Mouse (Mus musculus) limb, embryonic 14.5 days (tissue): ENCODE data around the gene Hmga1. TPM values are rescaled to one million over a fixed set of nuclear protein-coding genes. Genes with fewer than 3 reads are reported as not detected.

ENCODE experiments used
- ATAC-seq: fragments of 200-750 bp; cut with Nextera tagmentation; 2 replicates; pipeline ENCODE4 v1.8.0; 2017; ENCODE audit warnings: low read depth, moderate number of reproducible peaks, moderate TSS enrichment; ENCODE audit not compliant: low FRiP score
- DNase-seq: peaks from one replicate; pipeline ENCODE4 v3.0.0-alpha.2; 2015; ENCODE audit warnings: low spot score
- H3K27ac ChIP-seq: fragments of 300-500 bp; sonication (generic); replicated peaks from 2 replicates; pipeline ENCODE4 v1.5.1; 2014; ENCODE audit warnings: low read depth, mild to moderate bottlenecking, low read length, moderate library complexity, mixed read lengths
- H3K27me3 ChIP-seq: fragments of 300-500 bp; sonication (generic); 2 replicates; pipeline ENCODE4 v1.6.1; 2014; ENCODE audit warnings: low read length, mixed read lengths; ENCODE audit not compliant: control insufficient read depth, insufficient read depth
- H3K36me3 ChIP-seq: fragments of 300-500 bp; sonication (generic); 2 replicates; pipeline ENCODE4 v1.6.1; 2014; ENCODE audit warnings: mild to moderate bottlenecking, low read length, moderate library complexity, mixed read lengths; ENCODE audit not compliant: control insufficient read depth, insufficient read depth
- H3K4me1 ChIP-seq: fragments of 300-500 bp; sonication (generic); 2 replicates; pipeline ENCODE4 v1.6.1; 2014; ENCODE audit warnings: antibody characterized with exemption, low read length, mixed read lengths; ENCODE audit not compliant: control insufficient read depth, insufficient read depth
- H3K4me2 ChIP-seq: fragments of 300-500 bp; sonication (generic); replicated peaks from 2 replicates; pipeline ENCODE4 v1.6.1; 2014; ENCODE audit warnings: low read depth, mild to moderate bottlenecking, low read length, moderate library complexity; ENCODE audit not compliant: severe bottlenecking
- H3K4me3 ChIP-seq: fragments of 300-500 bp; sonication (generic); replicated peaks from 2 replicates; pipeline ENCODE4 v1.5.1; 2014; ENCODE audit warnings: low read length
- H3K9ac ChIP-seq: fragments of 300-500 bp; sonication (generic); 2 replicates; pipeline ENCODE4 v1.6.1; 2014; ENCODE audit warnings: mild to moderate bottlenecking, low read depth, low read length, moderate library complexity; ENCODE audit not compliant: severe bottlenecking
- H3K9me3 ChIP-seq: fragments of 300-500 bp; sonication (generic); 2 replicates; pipeline ENCODE4 v1.6.1; 2016; ENCODE audit warnings: low read length; ENCODE audit not compliant: control insufficient read depth
- POLR2A ChIP-seq: fragments of 200-500 bp; IDR thresholded peaks from 2 replicates; pipeline ENCODE4 v1.8.0; 2012; ENCODE audit warnings: inconsistent platforms, mild to moderate bottlenecking, moderate library complexity, borderline replicate concordance; ENCODE audit not compliant: insufficient read depth, insufficient read length; ENCODE audit errors: extremely low read depth
- WGBS: fragments of 180-500 bp; shearing (Covaris S2); extraction: QIAGEN DNeasy Blood & Tissue Kit; methylation state at CpG from one replicate; pipeline ENCODE4 v1.1.7; 2014; 5-methylcytosine and 5-hydroxymethylcytosine counted together
- polyA plus RNA-seq, 2 experiments: library from polyadenylated mRNA; depleted of rRNA in 1 of 2; stranded (reverse) in 1 of 2; unstranded in 1 of 2; fragments of >200 nt; fragmentation: Nextera tagmentation in 1 of 2; extraction: Ambion mirVana in 1 of 2; gene quantifications; 2 replicates each; pipeline versions ENCODE4 v1.2.1 to v1.2.3; 2012 to 2014

Hmga1 gene
- polyA plus RNA-seq, 2 experiments, result 196 to 227 TPM

DNA sequence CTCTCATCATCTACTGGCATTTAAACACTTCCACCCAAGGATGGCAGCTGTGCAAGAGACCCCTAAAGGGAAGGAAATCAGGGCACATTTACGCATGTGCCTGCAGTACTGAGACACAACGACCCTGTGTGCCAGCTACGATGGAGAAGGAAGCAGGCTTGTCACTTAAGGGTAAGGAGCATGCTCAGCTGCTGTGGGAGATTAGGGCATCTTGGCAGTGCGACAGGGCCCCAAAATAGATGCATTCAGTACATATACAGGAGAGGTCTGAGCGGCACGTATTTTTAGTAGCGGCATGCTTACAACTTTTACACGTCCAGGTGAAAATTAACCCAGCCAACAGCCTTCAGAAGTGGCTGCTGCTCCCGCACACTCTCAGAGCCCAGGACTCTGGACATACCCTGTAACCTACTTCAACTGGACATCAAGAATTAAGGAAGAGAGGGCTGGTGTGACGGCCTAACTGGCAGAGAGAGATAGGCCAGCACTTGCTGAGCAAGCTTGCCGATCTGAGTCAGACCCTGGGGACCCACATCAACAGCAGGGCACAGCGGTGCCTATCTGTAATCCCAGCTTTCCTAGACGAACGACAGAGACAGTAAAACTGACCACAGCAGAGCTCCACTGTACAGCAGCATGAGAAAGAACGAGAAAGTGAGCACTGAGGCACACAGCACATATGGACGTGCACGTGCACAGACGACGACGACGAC is 47.4 kb downstream of the Hmga1 start:
- no peak overlapping the region for H3K9ac ChIP-seq
- no peaks in the 10 kb centered on the region for H3K27me3 ChIP-seq
- peaks cover 15% of the 10 kb centered on the region for H3K36me3 ChIP-seq
- H3K4me1 ChIP-seq, result peaks cover 20% of the 10 kb centered on the region
- no peaks in the 10 kb centered on the region for H3K9me3 ChIP-seq
- H3K4me3 ChIP-seq, result no peak overlapping the region
- no peak overlapping the region for H3K27ac ChIP-seq
- H3K4me2 ChIP-seq, result no peak overlapping the region
- TF ChIP-seq POLR2A, result no peak
- WGBS, result 64% methylated on average over 21 of the region's 21 CpGs
- no peak for ATAC-seq
- DNase-seq, result peak; percentile 32

DNA sequence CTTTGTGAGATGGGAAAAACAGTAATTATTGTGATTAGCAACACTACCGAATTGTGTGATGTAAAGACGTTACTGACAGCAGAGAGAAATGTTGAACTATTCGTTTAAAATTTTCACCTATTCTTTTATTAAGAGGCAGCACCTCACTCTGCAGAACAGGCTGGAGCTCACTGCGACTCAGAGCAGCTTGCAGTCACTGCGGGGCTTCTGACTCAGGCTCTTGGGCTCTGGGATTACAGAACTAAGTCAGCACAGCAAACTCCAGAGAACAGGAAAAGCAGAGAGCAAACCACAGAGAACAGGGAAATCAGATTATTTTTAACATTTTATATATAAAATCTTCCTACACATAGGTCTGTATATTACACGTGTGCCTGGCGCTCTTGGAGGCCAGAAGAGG is 53.3 kb downstream of the Hmga1 start:
- Histone ChIP-seq H3K9ac (no peak overlapping the region), H3K9me3 (no peaks in the 10 kb centered on the region), H3K27me3 (no peaks in the 10 kb centered on the region), H3K4me2 (no peak overlapping the region), H3K4me3 (no peak overlapping the region), H3K4me1 (peaks cover 29% of the 10 kb centered on the region; the same call in 1 of the 2 replicates), H3K36me3 (peaks cover 8% of the 10 kb centered on the region), H3K27ac (no peak overlapping the region)
- no peak for DNase-seq
- WGBS, result 81% methylated on average over 7 of the region's 7 CpGs
- ATAC-seq, result no peak
- TF ChIP-seq POLR2A, result no peak

DNA sequence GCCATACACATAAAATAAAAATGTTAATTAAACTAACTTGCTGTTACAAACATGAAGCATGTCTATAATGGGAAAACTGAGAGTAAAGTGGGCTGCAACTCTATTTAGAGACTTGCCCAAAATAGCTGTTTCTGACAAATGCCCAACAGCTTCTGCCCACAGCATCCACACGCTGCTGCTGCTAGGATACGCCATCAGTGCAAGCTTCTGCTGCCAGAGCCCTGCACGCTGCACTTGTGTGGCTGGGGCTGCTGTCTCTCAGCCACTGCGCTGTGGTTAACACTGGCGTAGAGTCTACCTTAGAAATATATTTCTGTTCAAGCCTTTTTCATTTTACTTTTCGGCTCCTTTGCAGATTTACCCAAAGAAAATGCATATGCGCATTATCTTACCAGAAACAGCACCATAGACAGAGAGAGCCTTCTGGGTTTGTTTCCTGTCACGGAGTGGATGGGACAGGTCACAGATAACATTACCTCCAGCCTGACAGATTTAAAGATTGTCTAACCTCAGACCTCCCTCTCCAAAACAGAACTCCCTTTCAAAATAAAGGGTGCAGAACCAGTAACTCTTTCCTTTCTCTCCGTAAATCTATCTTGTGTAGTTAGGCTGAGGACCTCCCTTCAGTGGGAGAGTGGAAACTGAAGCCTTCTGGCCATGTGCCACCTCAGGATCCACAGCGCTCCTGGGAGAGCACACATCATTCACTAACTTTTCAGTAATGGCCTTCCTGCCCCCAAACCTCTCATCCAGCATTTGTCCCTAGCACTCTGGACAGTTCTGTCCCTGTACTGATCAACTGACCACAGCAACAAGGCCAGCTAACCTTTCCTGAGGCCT is 54.6 kb downstream of the Hmga1 start:
- TF ChIP-seq POLR2A, result no peak
- WGBS, result 74% methylated on average over 10 of the region's 10 CpGs
- Histone ChIP-seq H3K27ac (0 out of 2 replicates have a peak overlapping the region, but pooled peaks have one; percentile 9), H3K9me3 (no peaks in the 10 kb centered on the region), H3K4me1 (peaks cover 29% of the 10 kb centered on the region; the same call in 1 of the 2 replicates), H3K4me3 (no peak overlapping the region), H3K4me2 (no peak overlapping the region), H3K9ac (no peak overlapping the region), H3K27me3 (no peaks in the 10 kb centered on the region), H3K36me3 (peaks cover 8% of the 10 kb centered on the region)
- ATAC-seq (no peak), DNase-seq (no peak)

DNA sequence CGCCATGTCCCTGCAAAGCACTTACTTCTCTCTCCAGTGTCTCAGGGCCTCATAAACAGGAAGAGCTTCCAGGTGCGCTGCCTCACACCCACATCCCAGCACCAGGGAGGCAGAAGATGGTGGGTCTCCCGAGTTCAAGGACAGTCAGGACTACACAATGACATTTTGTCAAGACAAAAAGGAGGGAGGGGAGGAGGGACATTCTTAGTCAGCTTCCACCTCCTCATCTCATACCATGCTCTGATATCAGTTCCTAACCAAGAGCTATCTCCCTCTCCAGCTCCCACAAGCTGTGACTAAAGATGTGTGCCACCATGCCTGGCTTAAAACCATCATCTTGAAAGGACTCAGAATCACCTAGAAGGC is 55.2 kb downstream of the Hmga1 start:
- Histone ChIP-seq H3K27me3 (no peaks in the 10 kb centered on the region), H3K4me2 (no peak overlapping the region), H3K9ac (no peak overlapping the region), H3K9me3 (no peaks in the 10 kb centered on the region), H3K4me1 (peaks cover 25% of the 10 kb centered on the region; the same call in 1 of the 2 replicates), H3K27ac (no peak overlapping the region), H3K4me3 (no peak overlapping the region), H3K36me3 (peaks cover 5% of the 10 kb centered on the region; the same call in 1 of the 2 replicates)
- WGBS, result 68% methylated on average over 3 of the region's 3 CpGs
- no peak for TF ChIP-seq POLR2A
- ATAC-seq (no peak), DNase-seq (no peak)

DNA sequence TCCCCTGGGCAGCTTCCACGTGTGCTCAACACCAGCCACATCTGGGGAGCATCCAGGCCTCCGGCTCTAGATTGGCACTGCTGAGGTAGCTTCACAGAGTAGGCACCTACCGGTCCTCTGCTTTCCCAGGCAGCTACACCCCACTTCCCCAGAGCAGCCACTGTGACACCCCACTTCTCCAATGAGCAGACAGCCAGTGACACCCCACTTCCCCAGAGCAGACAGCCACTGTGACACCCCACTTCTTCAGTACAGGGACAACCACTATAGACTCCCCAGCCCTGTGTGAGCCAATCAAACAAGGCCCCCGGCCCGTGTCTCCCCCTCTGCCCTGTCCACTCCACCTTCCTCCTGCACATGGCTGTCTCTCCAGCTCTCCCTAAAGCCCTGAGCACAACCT is 55.7 kb downstream of the Hmga1 start:
- Histone ChIP-seq H3K27me3 (no peaks in the 10 kb centered on the region), H3K27ac (no peak overlapping the region), H3K36me3 (peaks cover 5% of the 10 kb centered on the region; the same call in 1 of the 2 replicates), H3K9ac (no peak overlapping the region), H3K4me2 (no peak overlapping the region), H3K4me3 (no peak overlapping the region), H3K4me1 (peaks cover 25% of the 10 kb centered on the region; the same call in 1 of the 2 replicates), H3K9me3 (no peaks in the 10 kb centered on the region)
- no peak for ATAC-seq
- WGBS, result 88% methylated on average over 5 of the region's 5 CpGs
- TF ChIP-seq POLR2A, result no peak
- no peak for DNase-seq
